Mouse (Mus musculus): ENCODE results near the gene Sympk. TPM values are rescaled to one million over a fixed set of nuclear protein-coding genes. Genes with fewer than 3 reads are reported as not detected.

Gene Sympk
- total RNA-seq, 2 experiments from 2014 or later: 56.6 to 59.4 TPM

Small RNAs within 50 kb of the gene (microRNA-seq; reads per million reads assigned to microRNA genes)
- 3.7 to 5.0 reads per million in 2 experiments for gene Mir3100 (ENCODE audit: borderline replicate concordance in 2 of 2)

Other genes with a start within 250 kb of the Sympk start
- not detected for gene Psg19, start 225.9 kb upstream of the Sympk start, total RNA-seq (2021)
- not detected for gene Psg17, start 202.8 kb upstream of the Sympk start, total RNA-seq (2021)
- gene Mill2, start 184.4 kb upstream of the Sympk start, total RNA-seq (2021): 1 to 10 TPM; 2.8 to 3.4 TPM
- gene Pglyrp1, start 153.0 kb upstream of the Sympk start, total RNA-seq (2021): under 1 TPM; 0.51 to 0.67 TPM
- 1 to 10 TPM; 5.2 to 6.5 TPM for gene Ccdc61, start 114.0 kb upstream of the Sympk start, total RNA-seq (2021)
- 1 to 10 TPM; 1.7 to 2.1 TPM for gene Nova2, start 98.5 kb upstream of the Sympk start, total RNA-seq (2021)
- gene Nanos2, start 37.0 kb upstream of the Sympk start, total RNA-seq (2021): not detected
- gene Mypop, start 33.1 kb upstream of the Sympk start, total RNA-seq (2021): 1 to 10 TPM; 4.3 to 4.9 TPM
- gene Irf2bp1, start 20.3 kb upstream of the Sympk start, total RNA-seq (2021): 10 to 100 TPM; 13.7 to 14.3 TPM
- not detected for gene Foxa3, start 839 bp upstream of the Sympk start, total RNA-seq (2021)
- gene Rsph6a, start 30.3 kb downstream of the Sympk start, total RNA-seq (2021): not detected
- 10 to 100 TPM; 22.4 to 22.7 TPM for gene Dmwd, start 51.9 kb downstream of the Sympk start, total RNA-seq (2021)
- 100 to 1,000 TPM; 315 to 350 TPM for gene Dmpk, start 59.5 kb downstream of the Sympk start, total RNA-seq (2021)
- gene Six5, start 70.2 kb downstream of the Sympk start, total RNA-seq (2021): 1 to 10 TPM; 2.0 to 2.7 TPM
- not detected for gene Gm4969, start 94.0 kb downstream of the Sympk start, total RNA-seq (2021)
- gene Fbxo46, start 95.5 kb downstream of the Sympk start, total RNA-seq (2021): 1 to 10 TPM; 2.9 TPM
- gene Qpctl, start 124.9 kb downstream of the Sympk start, total RNA-seq (2021): 1 to 10 TPM; 2.3 to 2.5 TPM
- gene Snrpd2, start 125.3 kb downstream of the Sympk start, total RNA-seq (2021): 10 to 100 TPM; 48.2 to 50.0 TPM
- not detected for gene Gipr, start 141.8 kb downstream of the Sympk start, total RNA-seq (2021)
- gene Eml2, start 152.0 kb downstream of the Sympk start, total RNA-seq (2021): 1 to 10 TPM; 8.4 to 9.4 TPM
- 1 to 10 TPM; 1.7 to 2.4 TPM for gene Gpr4, start 188.2 kb downstream of the Sympk start, total RNA-seq (2021)
- gene Opa3, start 204.0 kb downstream of the Sympk start, total RNA-seq (2021): 10 to 100 TPM; 39.4 to 41.3 TPM
- gene Vasp, start 247.4 kb downstream of the Sympk start, total RNA-seq (2021): 10 to 100 TPM; 16.3 to 18.0 TPM

All from gastrocnemius, postnatal 25 days (tissue).